Mouse (Mus musculus): Measurements from ENCODE around the gene Kcnf1.

GRCm38 (mm10) chr12:17157558-17157957 is 19.1 kb downstream of the Kcnf1 start:
- no peak for TF ChIP-seq CTCF (IDR thresholded peaks at IDR 0.05; ENCODE audit: low read depth)
- TF ChIP-seq EP300 (IDR thresholded peaks at IDR 0.05; ENCODE audit: low read depth) = no peak
